Mouse (Mus musculus) cerebellum, postnatal 4 days (tissue): Measurements from ENCODE around the gene Stard7.
"Not testable (repeated sequence)": the region's sequence is repeated elsewhere in the genome, so short reads cannot be mapped to it uniquely, and the experiment has no call there.

Experiments
- DNase-seq, 2 experiments: peaks; one replicate each; pipeline ENCODE4 v3.0.0; 2022; ENCODE audit warnings: low spot score in 2 of 2, mixed read lengths in 1 of 2

Stard7 gene

DNA sequence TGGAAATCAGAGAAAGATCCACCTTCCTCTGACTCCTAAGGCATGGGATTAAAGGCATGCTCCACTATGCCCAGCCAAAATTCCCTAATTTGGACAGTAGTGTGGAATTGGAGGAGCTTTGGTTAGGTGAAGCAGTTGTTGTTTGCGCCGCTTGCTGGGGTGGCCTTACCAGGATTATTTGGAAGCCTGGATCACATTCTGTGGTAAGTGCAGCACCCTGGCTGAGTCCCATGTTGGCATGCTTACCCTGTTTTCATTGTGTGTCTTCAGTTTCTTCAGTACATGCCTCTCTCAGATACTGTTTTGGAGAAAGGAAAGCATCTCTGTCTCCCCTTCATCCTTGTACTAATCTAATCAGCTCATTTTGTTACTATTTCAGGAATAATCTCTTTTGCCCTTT is 4.6 kb downstream of the Stard7 start:
- no peak for DNase-seq

DNA sequence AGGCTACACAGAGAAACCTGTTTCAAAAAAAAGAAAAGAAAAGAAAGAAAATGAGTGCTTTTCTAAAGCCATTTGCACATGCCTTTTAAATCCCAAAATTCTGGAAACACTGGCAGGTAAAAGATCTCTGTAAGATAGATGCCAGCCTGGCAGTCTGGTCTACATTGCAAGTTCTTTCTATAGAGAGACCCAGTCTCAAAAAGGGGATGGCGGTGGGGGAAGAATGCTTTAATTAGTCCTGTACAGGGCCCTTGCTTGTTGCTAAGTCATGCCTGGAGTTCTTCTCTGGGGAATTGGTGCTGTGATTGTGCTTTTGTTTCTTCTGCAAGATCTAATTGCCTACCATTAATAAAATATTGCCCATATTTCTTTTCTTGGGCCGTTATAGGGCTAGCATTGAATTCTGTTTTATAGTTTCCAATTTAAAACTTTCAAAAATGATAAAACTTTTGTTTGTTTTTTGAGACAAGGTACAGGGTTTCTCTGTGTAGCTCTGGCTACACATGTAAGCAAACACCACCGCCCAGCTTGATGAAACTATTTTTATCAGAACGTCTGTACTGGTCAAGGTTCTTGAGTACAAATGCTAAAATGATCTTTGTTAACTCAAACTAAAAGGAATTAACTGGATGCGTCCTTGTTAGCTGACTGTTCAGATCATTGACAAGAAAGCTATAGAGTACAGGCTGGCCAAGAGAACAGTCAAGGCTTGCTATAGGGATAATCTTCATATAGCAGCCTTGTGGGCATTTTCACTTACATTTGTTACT is 5.7 kb downstream of the Stard7 start:
- no peak for DNase-seq

DNA sequence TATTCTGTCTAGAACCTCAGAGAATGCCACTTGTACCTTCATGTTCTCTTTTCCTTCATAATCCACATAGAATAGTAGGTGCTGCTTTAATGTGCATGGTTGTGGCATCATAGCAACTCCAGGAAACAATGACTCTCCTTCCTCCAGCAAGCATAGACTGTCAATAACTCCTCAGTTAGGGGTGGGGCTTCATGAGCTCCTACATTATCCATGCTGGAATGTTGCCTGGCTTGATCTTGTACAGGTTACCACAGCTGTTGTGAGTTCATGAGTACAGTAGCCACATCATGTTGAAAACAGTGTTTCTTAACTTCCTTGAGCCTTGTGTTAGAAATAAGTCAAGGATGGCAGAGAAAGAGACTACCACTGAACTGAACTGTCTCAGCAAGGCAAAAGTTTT is 8.1 kb downstream of the Stard7 start:
- DNase-seq, result no peak

DNA sequence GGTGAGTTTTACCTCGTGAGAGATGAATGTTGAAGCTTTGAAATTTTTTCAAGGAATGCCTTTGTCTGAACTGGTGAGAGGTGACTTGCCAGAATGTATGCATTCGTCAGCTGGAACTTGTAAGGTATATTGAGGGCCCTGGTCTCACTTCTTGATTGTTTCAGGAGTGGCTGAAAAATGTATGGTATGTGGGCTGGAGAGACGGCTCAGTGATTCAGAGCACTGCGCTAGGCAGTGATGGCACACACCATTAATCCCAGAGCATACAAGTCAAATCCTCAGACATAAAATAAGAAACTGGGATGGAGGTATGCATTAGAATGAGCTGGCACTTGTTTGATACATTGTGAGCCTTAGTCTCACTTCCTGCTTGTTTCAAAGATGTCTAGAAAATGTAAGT is 22.2 kb downstream of the Stard7 start:
- DNase-seq, result no peak

DNA sequence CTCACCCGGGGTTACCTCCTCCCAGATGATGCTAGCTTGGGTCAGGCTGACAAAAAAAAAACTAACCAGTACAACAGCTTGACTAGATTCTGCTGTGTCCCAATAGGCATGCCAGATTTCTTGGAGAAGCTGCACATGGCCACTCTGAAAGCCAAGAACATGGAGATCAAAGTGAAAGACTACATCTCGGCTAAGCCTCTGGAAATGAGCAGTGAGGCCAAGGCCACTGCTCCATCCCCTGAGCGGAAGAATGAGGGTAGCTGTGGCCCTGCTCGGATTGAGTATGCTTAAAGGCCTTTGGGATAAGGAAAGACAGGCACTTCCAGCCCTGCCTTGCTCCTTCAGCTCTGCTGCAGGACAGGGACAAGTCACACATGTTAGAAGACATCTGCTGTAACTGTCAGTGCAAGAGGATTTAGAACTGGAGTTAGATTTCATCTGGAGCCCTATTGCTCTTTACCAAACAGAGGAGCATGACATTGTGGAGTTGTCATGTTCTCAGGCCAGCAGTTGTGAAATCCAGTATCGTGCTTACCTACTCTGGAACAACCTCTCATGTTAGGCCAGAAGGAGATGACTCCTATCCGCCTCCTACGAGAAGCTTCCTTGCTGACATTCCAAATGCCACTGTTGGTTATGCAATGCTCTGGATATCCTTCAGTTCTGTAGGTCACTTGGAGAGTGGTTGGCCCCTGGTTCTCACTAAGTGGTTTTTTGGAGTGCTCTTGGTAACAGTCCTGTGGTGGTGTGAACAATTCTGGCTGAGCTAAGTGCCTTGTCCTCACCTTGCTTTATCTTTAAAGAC is 27.2 kb downstream of the Stard7 start:
- DNase-seq, result no peak

DNA sequence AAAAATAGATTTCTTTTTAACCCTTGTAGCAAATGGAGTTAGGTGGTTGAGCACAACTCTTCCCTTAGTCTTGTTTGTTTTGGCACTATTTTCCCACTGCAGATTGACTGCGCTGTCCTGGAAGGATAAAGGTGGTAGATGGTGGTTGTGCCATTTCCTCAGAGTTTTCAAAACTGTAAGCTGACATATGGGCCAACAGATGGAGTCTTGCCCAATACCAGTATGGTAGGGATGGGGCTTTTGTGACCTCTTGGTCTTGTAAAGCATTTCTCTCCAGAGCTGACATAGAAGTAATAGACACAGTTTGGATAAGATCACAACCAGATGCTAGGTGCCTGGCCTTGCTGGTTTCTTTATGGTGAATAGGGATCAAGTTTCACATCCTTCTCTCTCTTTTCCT is 28.0 kb downstream of the Stard7 start:
- DNase-seq, result no peak

DNA sequence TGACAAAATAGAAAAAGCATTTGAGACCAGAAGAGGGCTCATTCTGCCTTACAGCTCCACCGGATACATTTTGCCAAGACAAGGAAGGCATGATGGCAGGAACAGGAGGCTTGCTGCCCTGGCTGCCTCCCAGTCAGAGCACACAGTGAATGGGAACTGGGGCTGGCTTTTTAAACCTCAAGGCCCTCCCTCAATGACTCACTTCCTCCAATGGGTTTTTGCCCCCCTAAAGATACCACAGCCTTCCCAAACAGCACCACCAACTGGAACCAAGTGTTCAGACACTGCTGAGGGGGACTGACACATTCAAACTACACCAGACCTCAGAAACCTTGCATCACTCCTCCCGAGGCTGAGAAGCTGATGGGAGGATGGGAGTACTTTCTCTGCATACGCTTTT is 30.7 kb downstream of the Stard7 start:
- no peak for DNase-seq

DNA sequence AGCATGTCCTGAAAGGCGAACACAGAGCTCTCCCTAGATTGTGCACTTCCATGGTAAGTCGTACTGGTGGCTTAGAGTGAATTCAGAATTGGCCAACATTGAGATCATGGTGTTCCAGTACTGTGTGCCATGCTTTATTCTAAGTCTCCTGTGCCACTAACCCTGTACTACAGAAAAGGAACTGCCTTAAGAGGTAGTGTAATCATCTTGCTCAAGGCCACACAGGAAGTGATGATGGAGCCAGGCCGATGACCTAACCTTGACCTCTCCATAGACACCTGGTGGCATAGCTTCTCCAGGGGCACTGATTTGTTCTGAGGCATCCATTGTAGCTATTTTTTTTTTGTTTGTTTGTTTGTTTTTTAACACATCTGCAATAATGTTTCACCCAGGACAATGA is 31.9 kb downstream of the Stard7 start:
- DNase-seq, result no peak

DNA sequence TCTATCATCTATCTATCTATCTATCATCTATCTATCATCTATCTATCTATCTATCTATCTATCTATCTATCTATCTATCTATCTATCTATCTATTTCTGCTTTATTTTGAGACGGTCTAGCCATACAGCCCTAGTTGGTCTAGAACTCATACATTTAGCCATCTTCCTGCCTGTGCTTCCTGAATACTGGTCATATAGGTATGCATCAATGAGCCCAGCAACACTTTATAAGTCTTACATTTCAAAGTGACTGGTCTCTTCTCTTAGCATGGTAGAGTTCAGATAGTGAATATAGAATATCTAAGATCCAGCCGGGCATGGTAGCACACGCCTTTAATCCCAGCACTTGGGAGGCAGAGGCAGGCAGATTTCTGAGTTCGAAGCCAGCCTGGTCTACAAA is 34.2 kb downstream of the Stard7 start:
- not testable (repeated sequence) for DNase-seq

DNA sequence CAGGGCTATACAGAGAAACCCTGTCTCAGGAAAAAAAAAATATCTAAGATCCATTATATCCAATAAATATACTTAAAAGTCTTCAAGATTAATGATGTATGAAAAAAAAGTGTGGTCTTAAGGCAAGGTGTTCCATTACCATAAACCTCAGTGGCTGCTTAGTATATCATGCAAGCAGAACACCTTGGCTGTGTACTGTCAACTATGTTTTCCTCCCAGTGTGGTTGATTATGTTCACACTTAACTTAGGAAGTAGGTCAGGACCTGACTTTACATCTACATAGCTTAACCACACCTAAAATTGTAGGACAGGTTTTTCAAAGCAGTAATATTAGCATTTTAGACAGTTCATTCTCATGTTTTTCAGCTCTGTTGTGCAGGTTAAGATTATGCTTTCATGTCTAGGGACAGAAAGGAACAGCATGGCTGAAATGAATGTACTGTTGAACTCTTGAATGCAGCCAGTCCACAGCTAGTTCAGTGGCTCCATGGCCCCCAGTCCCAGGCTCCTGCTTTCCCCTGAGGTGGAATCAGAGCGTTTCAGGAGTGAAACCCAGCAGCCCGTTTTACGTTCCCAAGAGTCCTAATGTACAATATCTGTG is 34.7 kb downstream of the Stard7 start:
- DNase-seq, result no peak

DNA sequence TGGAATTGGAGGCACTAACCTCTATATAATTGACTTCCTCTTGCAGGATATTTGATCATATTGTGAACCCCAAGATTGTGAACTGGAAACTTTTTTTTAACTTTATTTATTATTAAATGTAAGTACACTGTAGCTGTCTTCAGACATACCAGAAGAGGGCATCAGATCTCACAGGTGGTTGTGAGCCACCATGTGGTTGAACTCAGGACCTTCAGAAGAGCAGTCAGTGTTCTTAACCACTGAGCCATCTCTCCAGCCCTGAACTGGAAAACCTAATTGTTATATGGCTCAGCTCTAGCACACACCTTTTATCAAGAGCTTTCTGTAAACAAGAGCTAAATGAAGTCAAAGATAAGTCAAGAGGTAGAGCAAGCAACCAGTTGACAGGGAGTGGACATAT is 36.1 kb downstream of the Stard7 start:
- no peak for DNase-seq

DNA sequence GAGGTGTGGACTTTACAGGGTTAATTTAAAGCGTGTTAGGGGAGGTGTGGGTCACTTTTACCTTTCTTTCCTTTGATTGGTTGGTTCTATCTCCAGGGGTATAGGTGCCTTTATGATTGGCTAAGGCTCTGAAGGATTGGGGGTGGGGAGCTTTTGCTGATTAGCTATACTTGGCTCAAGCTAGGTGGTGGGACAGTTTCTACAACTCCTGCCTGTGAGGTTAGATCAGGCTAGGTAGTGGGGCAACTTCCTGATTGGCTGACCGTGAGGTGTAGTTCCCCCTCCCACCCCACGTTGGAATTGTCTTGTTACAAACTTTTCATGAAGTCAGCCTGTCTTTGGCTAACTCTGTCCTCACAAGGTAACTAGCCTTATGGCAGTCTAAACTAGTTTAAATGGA is 37.2 kb downstream of the Stard7 start:
- no peak for DNase-seq

DNA sequence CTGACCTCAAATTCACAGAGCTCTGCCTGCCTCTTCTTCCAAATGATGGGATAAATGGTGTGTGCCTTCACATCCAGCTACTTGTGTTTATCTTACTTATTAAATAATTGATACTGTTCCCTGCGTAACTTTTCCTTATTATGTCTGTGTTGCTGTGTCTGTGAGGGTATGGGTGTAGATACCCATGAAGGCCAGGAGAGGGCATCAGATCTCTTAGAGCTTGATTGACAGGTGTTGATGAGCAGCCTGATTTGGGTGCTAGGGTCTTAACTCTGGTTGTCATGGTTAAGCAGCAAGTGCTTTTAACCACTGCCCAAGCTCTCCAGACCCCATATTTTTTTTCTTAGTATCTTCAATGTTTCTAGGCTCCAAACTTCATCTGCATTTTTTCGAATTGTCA is 38.6 kb downstream of the Stard7 start:
- no peak for DNase-seq

DNA sequence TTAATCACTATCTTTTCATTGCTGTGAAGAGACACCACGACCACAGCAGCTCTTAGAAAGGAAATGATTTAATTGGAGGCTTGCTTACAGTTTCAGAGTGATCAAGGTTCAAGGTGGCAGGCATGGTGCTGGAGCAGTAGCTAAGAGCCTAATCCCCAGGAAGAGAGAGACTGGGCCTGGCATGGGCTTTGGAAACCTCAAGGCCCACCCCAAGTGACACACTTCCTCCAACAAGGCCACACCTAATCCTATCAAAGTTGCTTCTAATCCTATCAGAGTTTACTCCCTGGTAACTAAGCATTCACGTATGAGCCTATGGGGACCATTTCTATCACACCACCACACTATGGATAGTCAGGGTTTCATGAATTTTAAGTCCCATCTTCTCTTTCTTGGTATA is 40.2 kb downstream of the Stard7 start:
- no peak for DNase-seq

DNA sequence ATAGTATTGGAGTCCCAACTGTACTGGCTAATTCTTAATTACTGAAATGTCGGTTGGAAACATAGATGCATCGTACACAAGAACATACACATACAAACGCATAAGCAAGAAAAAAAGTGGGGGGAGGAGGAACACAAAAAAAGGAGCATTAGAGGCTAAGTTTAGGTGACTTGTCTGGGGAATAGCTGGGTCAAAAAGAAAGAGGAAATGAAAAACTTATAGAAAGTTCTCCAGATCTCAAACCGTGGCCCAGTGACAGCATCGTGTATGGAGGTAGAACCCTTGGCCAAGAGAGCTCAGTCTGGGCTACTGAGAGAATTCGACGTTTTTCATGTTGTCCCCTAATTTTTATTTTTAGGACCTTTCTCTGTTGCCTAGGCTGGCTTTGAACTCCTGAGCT is 40.7 kb downstream of the Stard7 start:
- DNase-seq, result no peak

DNA sequence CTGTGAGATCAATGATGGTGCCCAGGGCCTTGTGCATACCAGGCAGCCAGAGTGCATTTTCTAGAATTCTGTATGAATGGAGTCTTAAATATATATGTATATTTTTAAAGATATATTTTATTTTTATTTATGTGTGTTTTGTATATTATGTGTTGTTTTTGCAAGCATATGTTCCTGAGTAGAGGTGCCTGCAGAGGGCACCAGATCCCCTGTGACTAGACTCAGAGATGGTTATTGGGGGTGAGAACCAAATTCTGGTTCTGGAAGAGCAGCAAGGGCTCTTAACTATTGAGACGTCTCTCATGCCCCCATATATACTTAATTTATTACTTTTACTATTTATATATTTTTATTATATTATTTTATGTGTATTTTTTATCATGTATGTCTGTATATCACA is 41.2 kb downstream of the Stard7 start:
- DNase-seq, result no peak

DNA sequence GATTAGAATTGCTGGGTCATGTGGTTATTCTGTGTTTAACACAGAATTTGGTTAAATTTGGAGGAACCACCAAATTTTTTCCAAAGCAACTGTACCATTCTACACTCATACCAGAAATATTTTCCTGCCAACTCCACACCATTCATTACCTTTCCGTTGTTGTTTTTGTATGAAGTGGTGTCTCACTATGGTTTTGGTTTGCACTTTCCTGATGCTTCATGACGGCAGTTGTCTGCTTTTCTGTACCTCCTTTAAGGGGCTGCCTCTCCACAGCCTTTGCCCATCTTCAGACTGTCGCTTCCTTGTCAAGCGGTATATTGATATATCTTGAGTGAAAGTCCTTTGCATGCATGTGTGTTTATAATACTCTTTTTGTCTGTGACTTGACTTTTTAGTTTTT is 42.8 kb downstream of the Stard7 start:
- no peak for DNase-seq

DNA sequence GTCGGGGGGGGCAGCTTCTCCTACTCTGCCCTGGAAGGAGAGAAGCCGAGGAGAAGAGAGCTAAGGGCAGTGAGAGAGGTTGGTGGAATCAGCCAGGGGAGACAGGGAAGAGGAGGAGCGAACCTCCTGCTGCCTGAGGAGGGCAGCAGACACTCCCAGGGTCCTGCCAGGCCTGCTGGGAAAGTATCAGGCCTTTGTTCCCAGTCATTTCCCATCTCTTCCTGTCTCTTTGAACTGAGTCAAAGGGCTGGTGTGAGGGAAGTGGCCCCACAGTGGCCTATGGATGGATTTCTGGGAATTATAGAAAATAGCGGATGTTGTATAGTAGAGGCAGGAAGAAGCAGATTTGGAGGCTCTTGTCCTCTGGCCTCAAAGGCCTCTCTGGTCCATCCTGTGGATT is 43.9 kb downstream of the Stard7 start:
- no peak for DNase-seq

DNA sequence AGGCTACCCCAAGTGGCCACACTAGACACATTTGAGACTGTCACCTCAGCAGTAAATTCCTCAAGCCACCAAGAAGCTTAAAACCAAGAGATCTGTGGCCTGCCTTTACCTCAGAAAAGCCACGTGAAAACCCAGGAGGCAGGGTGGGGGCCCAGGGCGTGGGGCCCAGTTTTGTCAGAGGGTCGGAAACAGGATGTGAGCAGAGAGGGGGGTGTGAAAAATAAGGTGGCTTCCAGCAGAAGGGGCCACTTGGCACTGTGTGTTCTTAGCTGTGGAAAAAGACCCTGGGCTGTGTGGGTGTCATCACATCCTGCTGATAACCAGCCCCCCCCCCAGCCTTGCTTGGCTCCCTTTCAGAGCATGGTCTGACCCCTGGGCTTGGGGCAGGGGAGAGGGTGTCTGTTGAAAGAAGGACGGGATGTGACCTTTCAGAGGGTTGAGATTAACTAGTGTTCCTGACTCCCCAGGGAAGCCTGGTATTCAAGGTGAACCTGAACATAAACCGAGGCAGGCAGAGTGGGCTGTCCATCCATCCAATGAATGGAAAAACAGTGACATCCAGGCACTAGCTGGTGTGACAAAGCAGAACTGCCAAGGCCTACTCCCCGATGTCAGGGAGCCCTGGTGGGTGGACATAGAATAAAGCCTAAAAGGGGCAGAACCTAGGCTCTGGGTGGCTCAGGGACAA is 44.6 kb downstream of the Stard7 start:
- no peak for DNase-seq

DNA sequence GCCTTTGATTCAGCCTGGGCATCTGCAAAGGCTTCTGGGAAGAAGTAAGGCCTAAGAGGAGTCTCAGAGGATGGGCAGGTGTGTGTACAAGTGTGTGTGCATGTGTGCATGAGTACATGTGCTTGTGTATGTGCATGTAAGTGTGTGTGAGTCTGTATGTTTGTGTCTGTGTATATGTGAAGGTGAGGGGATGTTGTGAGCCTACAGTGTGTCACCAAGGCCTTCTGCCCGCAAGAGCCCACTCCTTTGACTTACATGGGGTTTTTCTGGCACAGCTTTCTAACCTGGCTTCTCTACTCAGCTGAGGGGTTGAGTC is 45.1 kb downstream of the Stard7 start:
- no peak for DNase-seq

DNA sequence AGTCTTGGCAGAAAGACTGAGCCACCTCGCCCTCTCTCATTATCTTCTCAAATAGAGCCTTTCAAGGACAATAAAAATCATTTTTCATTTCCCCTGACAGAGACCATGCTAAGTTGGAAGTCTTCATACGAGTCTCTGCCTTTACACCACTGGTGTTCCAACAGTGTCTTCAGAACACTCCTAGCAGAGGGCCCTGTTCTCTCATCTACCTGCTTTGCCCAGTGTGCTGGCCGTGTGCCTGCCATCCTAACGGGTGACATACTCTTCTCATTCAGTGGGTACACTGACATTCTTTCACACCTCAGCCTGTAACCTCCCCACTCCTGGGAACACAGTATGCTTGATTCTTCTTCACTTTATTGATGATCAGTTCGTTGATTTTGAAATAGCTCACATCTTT is 46.4 kb downstream of the Stard7 start:
- no peak for DNase-seq

DNA sequence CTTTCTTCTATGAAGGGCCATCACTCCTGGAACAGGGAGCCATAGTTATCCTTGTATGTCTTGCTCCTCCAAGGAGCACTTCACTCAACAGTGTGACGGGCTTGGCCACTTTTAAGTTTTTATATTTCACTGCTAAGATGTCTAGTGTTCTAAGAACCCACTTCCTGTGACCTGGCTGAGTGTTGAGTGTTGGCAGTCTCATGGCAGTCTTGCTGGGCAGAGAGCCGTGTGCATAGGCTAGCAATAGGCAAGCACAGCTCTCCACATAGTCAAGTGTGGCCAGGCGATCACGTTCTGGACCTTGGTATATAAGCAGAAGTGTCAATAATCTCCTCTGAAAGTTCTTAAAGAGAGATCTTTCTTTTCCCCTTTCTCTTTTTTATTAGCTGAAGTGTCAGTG is 48.1 kb downstream of the Stard7 start:
- no peak for DNase-seq

DNA sequence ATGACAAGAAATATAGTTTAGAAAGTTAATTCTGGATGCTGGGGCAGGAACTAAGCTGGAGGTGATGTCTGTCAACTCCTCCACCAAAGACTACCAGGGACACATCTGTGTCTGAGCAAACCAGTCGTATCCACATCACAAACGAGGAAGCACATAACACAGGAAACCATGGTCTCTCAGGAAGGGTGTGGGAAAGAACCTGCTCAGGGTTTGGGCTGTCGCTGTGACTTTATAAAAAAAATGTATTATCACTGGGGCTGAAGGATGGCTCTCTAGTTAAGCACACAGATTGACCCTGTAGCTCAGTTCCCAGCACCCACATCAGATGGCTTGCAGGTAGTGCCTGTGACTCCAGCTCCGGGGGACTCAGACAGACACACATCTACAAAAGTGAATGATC is 49.1 kb downstream of the Stard7 start:
- no peak for DNase-seq
